Mouse (Mus musculus): ENCODE results near the gene Rlf. TPM values are rescaled to one million over a fixed set of nuclear protein-coding genes. Genes with fewer than 3 reads are reported as not detected.

Rlf gene
- polyA plus RNA-seq, 1 experiment from 2014 or later: 24.5 TPM

GRCm38 (mm10) chr4:121109126-121109525 lies 105.8 kb downstream of the Rlf start, which contains the start of gene Tmco2:
Tmco2 (minus strand) TSS chr4:121109226.
- H3K9me3 ChIP-seq: no peaks in the 10 kb centered on the region
- H3K4me3 ChIP-seq: no peak within 1 kb of the TSS
- no peak within 1 kb of the TSS for H3K9ac ChIP-seq
- H3K4me2 ChIP-seq: no peak within 1 kb of the TSS
- 89% methylated on average over 2 of the region's 2 CpGs for WGBS
- no peak for ATAC-seq (ENCODE audit: borderline replicate concordance, extremely low read depth, low FRiP score, low TSS enrichment)
- H3K27ac ChIP-seq: no peak within 1 kb of the TSS
- no peaks in the 10 kb centered on the region for H3K36me3 ChIP-seq
- H3K27me3 ChIP-seq: no peaks in the 10 kb centered on the region
- H3K4me1 ChIP-seq: no peaks in the 10 kb centered on the region

DNA sequence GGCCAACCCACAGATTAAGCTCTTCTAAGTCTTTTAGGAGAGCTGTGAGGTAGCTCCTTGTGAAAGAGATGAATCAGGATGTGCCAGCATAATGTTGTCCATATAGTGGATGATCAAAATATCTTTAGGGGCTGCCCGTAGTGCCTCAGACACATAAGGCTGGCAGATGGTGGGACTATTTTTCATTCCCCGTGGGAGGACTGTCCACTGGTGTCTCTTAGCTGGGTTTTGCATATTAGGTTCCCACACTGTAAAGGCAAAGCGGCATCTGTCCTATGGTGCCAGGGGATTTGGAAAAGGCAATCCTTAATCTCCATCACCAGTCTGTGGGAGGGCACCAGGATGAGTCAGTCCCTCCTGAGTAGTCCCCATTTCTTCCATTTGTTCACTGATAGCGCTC lies 111.6 kb downstream of the Rlf start:
- H3K9me3 ChIP-seq: no peaks in the 10 kb centered on the region
- H3K27ac ChIP-seq: no peak overlapping the region
- H3K36me3 ChIP-seq: no peaks in the 10 kb centered on the region
- no peaks in the 10 kb centered on the region for H3K4me1 ChIP-seq
- H3K4me2 ChIP-seq: no peak overlapping the region
- no peak overlapping the region for H3K9ac ChIP-seq
- H3K27me3 ChIP-seq: no peaks in the 10 kb centered on the region
- no peak overlapping the region for H3K4me3 ChIP-seq
- WGBS: 85% methylated on average over 4 of the region's 4 CpGs
- ATAC-seq (ENCODE audit: borderline replicate concordance, extremely low read depth, low FRiP score, low TSS enrichment): no peak

GRCm38 (mm10) chr4:121097650-121098378 lies 117.1 kb downstream of the Rlf start, which contains the start of gene Zmpste24:
Zmpste24 (minus strand) TSS chr4:121098241.
- peak within 1 kb of the TSS; percentile 65 for H3K9ac ChIP-seq
- H3K9me3 ChIP-seq: no peaks in the 10 kb centered on the region
- no peaks in the 10 kb centered on the region for H3K27me3 ChIP-seq
- under 1% methylated on average over 39 of the region's 39 CpGs for WGBS
- peak within 1 kb of the TSS; percentile 36; the same call in 1 of the 2 replicates for H3K27ac ChIP-seq
- ATAC-seq (ENCODE audit: borderline replicate concordance, extremely low read depth, low FRiP score, low TSS enrichment): peak; percentile 86
- peaks cover 4% of the 10 kb centered on the region for H3K4me1 ChIP-seq
- peaks cover 22% of the 10 kb centered on the region for H3K36me3 ChIP-seq
- peak within 1 kb of the TSS; percentile 65 for H3K4me2 ChIP-seq
- peak within 1 kb of the TSS; percentile 78 for H3K4me3 ChIP-seq

Other genes starting within 250 kb of the Rlf start
- 14.3 and 14.5 TPM in 2 replicates for gene Smap2, start 197.8 kb downstream of the Rlf start, polyA plus RNA-seq (2015; fragmentation: Nextera tagmentation; extraction: Ambion mirVana)
- gene Col9a2, start 175.7 kb downstream of the Rlf start, polyA plus RNA-seq (2015; fragmentation: Nextera tagmentation; extraction: Ambion mirVana): 12.3 and 12.5 TPM in 2 replicates
- 38.2 and 39.9 TPM in 2 replicates for gene Zmpste24, start 116.8 kb downstream of the Rlf start, polyA plus RNA-seq (2015; fragmentation: Nextera tagmentation; extraction: Ambion mirVana)
- not detected in 2 replicates for gene Tmco2, start 105.9 kb downstream of the Rlf start, polyA plus RNA-seq (2015; fragmentation: Nextera tagmentation; extraction: Ambion mirVana)
- gene Gm12888, start 109.8 kb upstream of the Rlf start, polyA plus RNA-seq (2015; fragmentation: Nextera tagmentation; extraction: Ambion mirVana): not detected in 2 replicates
- not detected in 2 replicates for gene Gm12886, start 208.0 kb upstream of the Rlf start, polyA plus RNA-seq (2015; fragmentation: Nextera tagmentation; extraction: Ambion mirVana)